Mouse (Mus musculus) limb, embryonic 14.5 days (tissue): Measurements from ENCODE around the gene Gm21860. TPM values are rescaled to one million over a fixed set of nuclear protein-coding genes. Genes with fewer than 3 reads are reported as not detected.
"Not testable (repeated sequence)": the region's sequence is repeated elsewhere in the genome, so short reads cannot be mapped to it uniquely, and the experiment has no call there.

Experiments used
- ATAC-seq: fragments of 200-750 bp; cut with Nextera tagmentation; 2 replicates; pipeline ENCODE4 v1.8.0; 2017; ENCODE audit warnings: low read depth, moderate number of reproducible peaks, moderate TSS enrichment; ENCODE audit not compliant: low FRiP score
- DNase-seq: peaks from one replicate; pipeline ENCODE4 v3.0.0-alpha.2; 2015; ENCODE audit warnings: low spot score
- H3K27ac ChIP-seq: fragments of 300-500 bp; sonication (generic); replicated peaks from 2 replicates; pipeline ENCODE4 v1.5.1; 2014; ENCODE audit warnings: low read depth, mild to moderate bottlenecking, low read length, moderate library complexity, mixed read lengths
- H3K27me3 ChIP-seq: fragments of 300-500 bp; sonication (generic); 2 replicates; pipeline ENCODE4 v1.6.1; 2014; ENCODE audit warnings: low read length, mixed read lengths; ENCODE audit not compliant: control insufficient read depth, insufficient read depth
- H3K36me3 ChIP-seq: fragments of 300-500 bp; sonication (generic); 2 replicates; pipeline ENCODE4 v1.6.1; 2014; ENCODE audit warnings: mild to moderate bottlenecking, low read length, moderate library complexity, mixed read lengths; ENCODE audit not compliant: control insufficient read depth, insufficient read depth
- H3K4me1 ChIP-seq: fragments of 300-500 bp; sonication (generic); 2 replicates; pipeline ENCODE4 v1.6.1; 2014; ENCODE audit warnings: antibody characterized with exemption, low read length, mixed read lengths; ENCODE audit not compliant: control insufficient read depth, insufficient read depth
- H3K4me2 ChIP-seq: fragments of 300-500 bp; sonication (generic); replicated peaks from 2 replicates; pipeline ENCODE4 v1.6.1; 2014; ENCODE audit warnings: low read depth, mild to moderate bottlenecking, low read length, moderate library complexity; ENCODE audit not compliant: severe bottlenecking
- H3K4me3 ChIP-seq: fragments of 300-500 bp; sonication (generic); replicated peaks from 2 replicates; pipeline ENCODE4 v1.5.1; 2014; ENCODE audit warnings: low read length
- H3K9ac ChIP-seq: fragments of 300-500 bp; sonication (generic); 2 replicates; pipeline ENCODE4 v1.6.1; 2014; ENCODE audit warnings: mild to moderate bottlenecking, low read depth, low read length, moderate library complexity; ENCODE audit not compliant: severe bottlenecking
- H3K9me3 ChIP-seq: fragments of 300-500 bp; sonication (generic); 2 replicates; pipeline ENCODE4 v1.6.1; 2016; ENCODE audit warnings: low read length; ENCODE audit not compliant: control insufficient read depth
- POLR2A ChIP-seq: fragments of 200-500 bp; IDR thresholded peaks from 2 replicates; pipeline ENCODE4 v1.8.0; 2012; ENCODE audit warnings: inconsistent platforms, mild to moderate bottlenecking, moderate library complexity, borderline replicate concordance; ENCODE audit not compliant: insufficient read depth, insufficient read length; ENCODE audit errors: extremely low read depth
- WGBS: fragments of 180-500 bp; shearing (Covaris S2); extraction: QIAGEN DNeasy Blood & Tissue Kit; methylation state at CpG from one replicate; pipeline ENCODE4 v1.1.7; 2014; 5-methylcytosine and 5-hydroxymethylcytosine counted together
- polyA plus RNA-seq, 2 experiments: library from polyadenylated mRNA; depleted of rRNA in 1 of 2; stranded (reverse) in 1 of 2; unstranded in 1 of 2; fragments of >200 nt; fragmentation: Nextera tagmentation in 1 of 2; extraction: Ambion mirVana in 1 of 2; gene quantifications; 2 replicates each; pipeline versions ENCODE4 v1.2.1 to v1.2.3; 2012 to 2014

Gene Gm21860
- polyA plus RNA-seq, 2 experiments = not detected

DNA sequence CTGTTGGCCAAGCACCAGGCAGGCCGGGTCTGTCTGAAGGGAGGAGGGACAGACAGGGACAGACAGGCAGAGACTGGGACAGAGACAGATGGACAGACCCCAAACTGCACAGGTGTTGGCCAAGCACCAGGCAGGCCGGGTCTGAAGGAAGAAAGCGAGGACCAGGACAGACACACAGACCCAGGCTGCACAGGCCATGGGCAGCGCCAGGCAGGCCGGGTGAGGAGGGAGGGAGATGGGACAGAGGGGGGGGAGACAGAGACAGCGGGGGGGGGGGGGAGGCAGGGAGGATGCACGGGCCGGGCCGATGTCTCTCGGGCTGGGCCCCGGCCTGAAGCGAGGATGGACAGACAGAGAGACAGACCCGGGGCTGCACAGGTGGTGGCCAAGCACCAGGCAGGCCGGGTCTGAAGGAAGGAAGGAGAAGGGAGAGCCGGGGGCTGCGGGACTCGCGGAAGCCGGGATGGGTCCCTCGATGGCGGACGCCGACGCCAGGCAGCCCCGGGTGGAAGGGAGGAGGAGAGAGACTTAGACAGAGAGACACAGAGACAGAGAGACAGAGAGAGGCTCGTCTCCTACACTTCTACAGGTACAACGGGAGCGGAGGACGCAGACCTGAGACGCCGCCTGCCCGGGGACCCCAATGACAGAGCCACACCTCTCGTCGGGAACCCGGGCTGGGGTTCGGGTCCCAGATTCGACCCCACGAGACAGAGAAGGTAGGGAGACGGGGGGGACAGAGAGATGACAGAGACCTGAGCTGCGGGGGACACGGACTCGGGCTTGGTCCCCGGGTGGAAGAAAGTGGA, 13.0 kb downstream of the Gm21860 start:
- Histone ChIP-seq H3K9me3 (peaks cover 56% of the 10 kb centered on the region), H3K36me3 (peaks cover 46% of the 10 kb centered on the region)
- H3K4me1 ChIP-seq, H3K27ac ChIP-seq, H3K4me2 ChIP-seq, H3K27me3 ChIP-seq, H3K9ac ChIP-seq, H3K4me3 ChIP-seq: not testable (repeated sequence)
- peak; percentile 8 for ATAC-seq
- peak; percentile 38 for DNase-seq
- WGBS = 87% methylated on average over 43 of the region's 43 CpGs

- H3K27ac ChIP-seq, H3K27me3 ChIP-seq, H3K4me2 ChIP-seq, H3K4me3 ChIP-seq, H3K9ac ChIP-seq, H3K4me1 ChIP-seq: not testable (repeated sequence)
- H3K36me3 ChIP-seq = peaks cover 46% of the 10 kb centered on the region
- ATAC-seq (peak; percentile 12), DNase-seq (peak; percentile 16)
- 82% methylated on average over 38 of the region's 38 CpGs for WGBS
- H3K9me3 ChIP-seq = peaks cover 56% of the 10 kb centered on the region
Observed at GRCm38 (mm10) chrY:90741006-90741405, 13.6 kb downstream of the Gm21860 start.

DNA sequence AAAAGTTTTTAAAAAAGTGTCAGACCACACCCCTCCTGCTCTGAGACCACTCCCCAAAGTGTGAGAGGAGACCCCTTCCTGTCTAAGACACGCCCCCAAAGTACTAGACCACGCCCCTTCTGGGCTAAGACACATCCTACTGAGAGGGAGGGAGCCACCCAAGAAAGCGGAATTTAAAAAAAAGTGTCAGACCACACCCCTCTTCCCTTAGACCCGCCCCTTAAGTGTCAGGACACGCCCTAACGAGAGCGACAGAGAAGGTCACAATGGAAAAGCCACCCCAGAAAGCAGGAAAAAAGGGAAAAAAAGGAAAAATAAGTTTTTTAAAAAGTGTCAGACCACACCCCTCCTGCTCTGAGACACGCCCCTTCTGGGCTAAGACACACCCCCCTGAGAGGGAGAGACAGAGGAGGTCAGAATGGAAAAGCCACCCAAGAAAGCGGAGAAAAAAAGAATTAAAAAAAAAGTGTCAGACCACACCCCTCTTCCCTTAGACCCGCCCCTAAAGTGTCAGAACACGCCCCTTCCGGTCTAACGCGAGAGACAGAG, 14.5 kb downstream of the Gm21860 start:
- 61% methylated on average over 14 of the region's 14 CpGs for WGBS
- H3K36me3 ChIP-seq = peaks cover 46% of the 10 kb centered on the region
- no peak for TF ChIP-seq POLR2A
- H3K4me3 ChIP-seq = no peak overlapping the region
- H3K27ac ChIP-seq = no peak overlapping the region
- H3K9me3 ChIP-seq = peaks cover 56% of the 10 kb centered on the region
- ATAC-seq = peak; percentile 32
- H3K27me3 ChIP-seq = no peaks in the 10 kb centered on the region
- H3K4me2 ChIP-seq = no peak overlapping the region
- H3K4me1 ChIP-seq = no peaks in the 10 kb centered on the region
- H3K9ac ChIP-seq = no peak overlapping the region
- DNase-seq = peak; percentile 76

- peaks cover 47% of the 10 kb centered on the region for H3K36me3 ChIP-seq
- not testable (repeated sequence) for H3K27ac ChIP-seq, H3K27me3 ChIP-seq, H3K4me1 ChIP-seq, H3K9ac ChIP-seq, H3K4me3 ChIP-seq, H3K4me2 ChIP-seq, DNase-seq
- WGBS = 64% methylated on average over 11 of the region's 11 CpGs
- H3K9me3 ChIP-seq = peaks cover 54% of the 10 kb centered on the region
- peak; percentile 16; the same call in 1 of the 2 replicates for ATAC-seq
Observed at GRCm38 (mm10) chrY:90739531-90740012, 15.0 kb downstream of the Gm21860 start.

DNA sequence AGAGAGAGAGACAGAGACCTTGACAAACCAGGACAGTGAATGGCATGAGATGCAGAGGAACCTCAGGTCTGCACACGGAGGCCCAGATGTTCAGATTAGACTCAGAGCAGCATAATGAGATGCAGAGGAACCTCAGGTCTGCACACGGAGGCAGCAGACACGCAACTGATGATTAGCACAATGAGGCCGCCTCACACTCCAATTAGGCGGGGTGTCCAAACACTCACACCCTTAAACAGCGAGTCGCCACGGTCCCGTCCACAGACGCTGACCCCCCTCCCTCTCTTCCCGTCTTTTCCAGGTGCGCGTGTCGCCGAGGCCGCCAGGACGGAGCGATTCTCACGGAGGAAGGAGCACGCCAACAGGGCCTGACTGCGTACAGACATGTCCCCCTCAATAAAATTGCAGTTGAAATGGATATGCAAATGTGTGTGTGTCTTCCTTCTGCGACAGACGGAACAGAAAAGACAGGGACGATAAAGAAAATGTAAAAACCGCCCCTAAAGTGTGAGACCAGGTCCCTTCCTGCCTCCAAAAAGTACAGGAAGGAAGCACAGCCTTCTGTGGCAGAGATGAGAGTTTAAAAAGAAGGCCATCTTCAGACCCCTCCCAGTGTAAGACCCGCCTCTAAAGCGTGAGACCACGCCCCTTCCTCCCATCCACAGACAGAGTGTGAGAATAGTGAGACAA, 15.6 kb downstream of the Gm21860 start:
- WGBS = 82% methylated on average over 28 of the region's 28 CpGs
- peak; percentile 32 for ATAC-seq
- not testable (repeated sequence) for H3K9ac ChIP-seq, H3K4me1 ChIP-seq, H3K27me3 ChIP-seq, H3K4me2 ChIP-seq, H3K27ac ChIP-seq, H3K4me3 ChIP-seq
- peaks cover 49% of the 10 kb centered on the region for H3K9me3 ChIP-seq
- DNase-seq = peak; percentile 55
- peaks cover 46% of the 10 kb centered on the region for H3K36me3 ChIP-seq
